Mouse (Mus musculus) myocyte (in vitro differentiated cells): ENCODE measurements around the gene Rtkn.

Source experiments
- CEBPB ChIP-seq: IDR thresholded peaks from 2 replicates; pipeline ENCODE4 v1.6.1; 2011; ENCODE audit warnings: mild to moderate bottlenecking, moderate library complexity; ENCODE audit not compliant: poor library complexity, insufficient read depth, severe bottlenecking
- MAX ChIP-seq: IDR thresholded peaks from one replicate; pipeline ENCODE4 v1.6.1; 2011; ENCODE audit warnings: low read depth, mild to moderate bottlenecking, control low read depth
- MYOD1 ChIP-seq, 3 experiments: IDR thresholded peaks; one replicate each; pipeline ENCODE4 v1.6.1; 2011; ENCODE audit warnings: control low read depth in 2 of 3, low read depth in 2 of 3, mild to moderate bottlenecking in 2 of 3, moderate library complexity in 1 of 3; ENCODE audit not compliant: insufficient read length in 2 of 3, control insufficient read depth in 1 of 3
- POLR2A ChIP-seq: IDR thresholded peaks from one replicate; pipeline ENCODE4 v1.6.1; 2011; ENCODE audit warnings: low read depth, mild to moderate bottlenecking, control low read depth, moderate library complexity; ENCODE audit not compliant: insufficient read length
- POLR2AphosphoS2 ChIP-seq: IDR thresholded peaks from one replicate; pipeline ENCODE4 v1.6.1; 2011; ENCODE audit warnings: low read depth, control low read depth; ENCODE audit not compliant: insufficient read length
- TCF12 ChIP-seq: IDR thresholded peaks from one replicate; pipeline ENCODE4 v1.6.1; 2011; ENCODE audit warnings: mild to moderate bottlenecking, control low read depth; ENCODE audit not compliant: poor library complexity, insufficient read depth, severe bottlenecking
- USF1 ChIP-seq: IDR thresholded peaks from one replicate; pipeline ENCODE4 v1.6.1; 2011; ENCODE audit warnings: low read depth, mild to moderate bottlenecking, control low read depth, moderate library complexity

GRCm38 (mm10) chr6:83197345-83198004 lies 62.2 kb downstream of the Rtkn start:
- TF ChIP-seq CEBPB: no peak
- TF ChIP-seq MAX: no peak
- TF ChIP-seq POLR2A: no peak
- TF ChIP-seq POLR2AphosphoS2: no peak
- TF ChIP-seq TCF12: no peak
- no peak for TF ChIP-seq MYOD1 (IDR thresholded peaks at IDR 0.05; ENCODE audit: control insufficient read depth in 1 of 3, insufficient read length in 2 of 3, low read depth in 2 of 3)
- TF ChIP-seq USF1: no peak
